In the genomic region with DNA sequence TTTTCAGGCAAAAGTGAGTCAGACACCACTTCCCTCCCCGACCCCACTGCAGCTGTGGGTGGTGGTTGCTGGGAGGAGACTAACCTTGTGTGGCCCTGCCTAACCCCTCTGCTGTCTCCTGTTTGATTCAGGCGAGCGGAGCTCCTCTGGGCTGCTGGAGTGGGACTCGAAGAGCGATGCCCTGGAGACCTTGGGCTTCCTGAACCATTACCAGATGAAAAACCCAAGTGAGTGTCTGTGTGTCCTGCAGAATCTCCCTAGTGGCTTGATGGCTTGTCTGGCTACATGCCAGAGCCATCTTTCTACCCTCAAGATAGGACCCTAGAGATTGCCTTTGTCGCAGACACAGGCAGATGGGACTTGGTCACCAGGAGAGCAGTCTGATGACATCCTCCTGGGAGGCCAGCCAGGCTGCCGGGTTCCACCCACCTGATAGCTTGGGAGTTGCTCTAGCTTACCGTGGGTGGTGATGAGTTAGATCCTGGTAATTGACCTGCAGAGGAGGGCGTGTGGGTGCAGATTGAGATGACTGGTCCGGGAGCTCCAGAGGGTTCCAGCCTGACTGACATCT, we compare ENCODE assay signal across 8 mouse cellular contexts. TPM values are rescaled to one million over a fixed set of nuclear protein-coding genes. Genes with fewer than 3 reads are reported as not detected.
DNase-seq lines count a peak whose midpoint lies in the region; ATAC-seq and TF ChIP-seq lines count a peak whose summit lies in the region.

No protein-coding gene starts in this region.

- H3K9ac ChIP-seq in kidney, embryonic 15.5 days = no peak overlapping the region
- no peak overlapping the region for H3K9ac ChIP-seq in MEL (ENCODE audit: control insufficient read depth, low read depth, low read length, poor library complexity, severe bottlenecking)

- TF ChIP-seq EP300 in MEL (IDR thresholded peaks at IDR 0.05; ENCODE audit: low read depth in 1 of 2, low read length in 2 of 2) = peak in 1 of 2 experiments; percentile 24; a peak in 1 of 4 replicates

- no peaks in the 10 kb centered on the region for H3K9me3 ChIP-seq in kidney, embryonic 15.5 days (replicated peaks)
- H3K9me3 ChIP-seq in MEL (replicated peaks; ENCODE audit: insufficient read depth, low read length) = no peaks in the 10 kb centered on the region

- no peak overlapping the region for H3K4me3 ChIP-seq in kidney, embryonic 15.5 days (replicated peaks)
- H3K4me3 ChIP-seq in MEL (ENCODE audit: control insufficient read depth in 1 of 2, insufficient read depth in 1 of 2, low read depth in 2 of 2, low read length in 2 of 2) = no peak overlapping the region
- H3K4me3 ChIP-seq in left cerebral cortex, adult 2 months = no peak overlapping the region

- TF ChIP-seq CTCF in MEL (IDR thresholded peaks at IDR 0.05 in 2 of 3, conservative IDR thresholded peaks at IDR 0.05 in 1 of 3; ENCODE audit: control insufficient read depth in 1 of 3, insufficient read depth in 1 of 3, low read depth in 2 of 3, low read length in 3 of 3, poor library complexity in 1 of 3, severe bottlenecking in 1 of 3) = no peak
- no peak for TF ChIP-seq CTCF in left cerebral cortex, adult 2 months (IDR thresholded peaks at IDR 0.05)

- peaks cover 70% of the 10 kb centered on the region for H3K36me3 ChIP-seq in kidney, embryonic 15.5 days
- peaks cover 34 to 87% of the 10 kb centered on the region in 2 experiments for H3K36me3 ChIP-seq in MEL (ENCODE audit: control insufficient read depth in 1 of 2, insufficient read depth in 2 of 2, low read length in 2 of 2)

- intact Hi-C loops in heart, postnatal 10 days (cut with DNase I) = no loop called here
- intact Hi-C loops in left cerebral cortex, adult 2 months (cut with DNase I) = loop anchor here (1.0 kb wide), 1 partner anchor 8 kb away; no protein-coding TSS in a partner anchor

- TF ChIP-seq RAD21 in MEL (IDR thresholded peaks at IDR 0.05; ENCODE audit: low read depth, low read length) = no peak

- peaks cover 11% of the 10 kb centered on the region for H3K79me2 ChIP-seq in MEL (ENCODE audit: control insufficient read depth, insufficient read depth, low read length, poor library complexity)

- H3K27me3 ChIP-seq in kidney, embryonic 15.5 days = no peaks in the 10 kb centered on the region
- H3K27me3 ChIP-seq in MEL (ENCODE audit: control insufficient read depth in 1 of 2, insufficient read depth in 2 of 2, low read length in 2 of 2) = no peaks in the 10 kb centered on the region

- peaks cover 69% of the 10 kb centered on the region for H3K4me1 ChIP-seq in kidney, embryonic 15.5 days
- peaks cover 18 to 73% of the 10 kb centered on the region in 2 experiments for H3K4me1 ChIP-seq in MEL (ENCODE audit: control insufficient read depth in 1 of 2, insufficient read depth in 2 of 2, low read length in 2 of 2)

- WGBS in kidney, embryonic 15.5 days = 63% methylated on average over 10 of the region's 10 CpGs

- ATAC-seq in kidney, embryonic 15.5 days (replicated peaks; ENCODE audit: low FRiP score) = no peak

- peak in 1 of 2 experiments; percentile 10; a peak in 1 of 4 replicates for TF ChIP-seq POLR2A in MEL (IDR thresholded peaks at IDR 0.05; ENCODE audit: control insufficient read depth in 1 of 2, insufficient read depth in 1 of 2, low read depth in 1 of 2, low read length in 2 of 2, poor library complexity in 1 of 2)

- DNase-seq in kidney, adult 11 months = no peak
- DNase-seq in MEL (ENCODE audit: low read depth, low spot score) = peak; percentile 81
- peak; percentile 80 for DNase-seq in cerebellum, adult 9-11 months
- peak; percentile 79 to 85 for DNase-seq in heart, postnatal 10 days
- peak; percentile 46 to 63 for DNase-seq in left cerebral cortex, adult 2 months (ENCODE audit: extremely low spot score in 1 of 2, low spot score in 2 of 2)
- no peak for DNase-seq in ovary, postnatal 14 days (ENCODE audit: low spot score)
- DNase-seq in spleen, postnatal 14 days (ENCODE audit: low spot score in 2 of 2) = no peak

- no peak overlapping the region for H3K4me2 ChIP-seq in kidney, embryonic 15.5 days

- H3K27ac ChIP-seq in kidney, embryonic 15.5 days = peak overlapping the region; percentile 63
- H3K27ac ChIP-seq in MEL (ENCODE audit: control insufficient read depth, low read depth, low read length) = peak overlapping the region; percentile 72
- peak overlapping the region; percentile 69 for H3K27ac ChIP-seq in left cerebral cortex, adult 2 months

TF ChIP-seq in MEL, 35 proteins besides CTCF, POLR2A, EP300 and RAD21:
- no peak for TF ChIP-seq JUND (IDR thresholded peaks at IDR 0.05; ENCODE audit: low read depth, low read length)
- TF ChIP-seq SIN3A (IDR thresholded peaks at IDR 0.05; ENCODE audit: low read length) = peak; percentile 42; the same call in 1 of the 2 replicates
- 0 out of 2 replicates have a peak, but pooled peaks have one; percentile 24 for TF ChIP-seq GATA1 (IDR thresholded peaks at IDR 0.05; ENCODE audit: low read depth, low read length)
- peak; percentile 53 for TF ChIP-seq POLR2AphosphoS2 (IDR thresholded peaks at IDR 0.05; ENCODE audit: low read length)

RNA-seq across cellular contexts. Expression of gene Ech1, which starts 3.7 kb away (rescaled TPM):
- polyA plus RNA-seq in kidney, embryonic 15.5 days (2015; fragmentation: Nextera tagmentation; extraction: Ambion mirVana) = 154 and 164 TPM in 2 replicates
- total RNA-seq in MEL (2012; rRNA removed) = 82.8 and 99.5 TPM in 2 replicates
- polyA plus RNA-seq in MEL (2012; ENCODE audit: insufficient read depth in 1 of 2, insufficient read length in 2 of 2, low read depth in 1 of 2, low replicate concordance in 2 of 2, missing spikeins in 1 of 2) = 10 to 100 TPM in 1 of 2 experiments, not detected in 1; 74.7 TPM
- 1,000 to 10,000 TPM; 1,137 to 1,217 TPM for total RNA-seq in heart, postnatal 10 days (2021)
- 10 to 100 TPM; 46.3 to 49.8 TPM for total RNA-seq in left cerebral cortex, adult 2 months (2021)

RNA-seq across cellular contexts. Expression of gene Lgals4, which starts 12.3 kb away (rescaled TPM):
- polyA plus RNA-seq in kidney, embryonic 15.5 days (2015; fragmentation: Nextera tagmentation; extraction: Ambion mirVana) = 12.0 and 32.1 TPM in 2 replicates
- 1.5 and 2.1 TPM in 2 replicates for total RNA-seq in MEL (2012; rRNA removed)
- polyA plus RNA-seq in MEL (2012; ENCODE audit: insufficient read depth in 1 of 2, insufficient read length in 2 of 2, low read depth in 1 of 2, low replicate concordance in 2 of 2, missing spikeins in 1 of 2) = 1 to 10 TPM in 1 of 2 experiments, not detected in 1; 5.1 TPM
- 10 to 100 TPM; 35.0 to 35.8 TPM for total RNA-seq in heart, postnatal 10 days (2021)
- total RNA-seq in left cerebral cortex, adult 2 months (2021) = 1 to 10 TPM; 2.6 to 2.9 TPM

RNA-seq across cellular contexts. Expression of gene Hnrnpl, which starts 13.0 kb away (rescaled TPM):
- 264 and 265 TPM in 2 replicates for polyA plus RNA-seq in kidney, embryonic 15.5 days (2015; fragmentation: Nextera tagmentation; extraction: Ambion mirVana)
- 246 and 303 TPM in 2 replicates for total RNA-seq in MEL (2012; rRNA removed)
- 1,000 to 10,000 TPM in 1 of 2 experiments, 100 to 1,000 TPM in 1; 684 to 1,095 TPM for polyA plus RNA-seq in MEL (2012; ENCODE audit: insufficient read depth in 1 of 2, insufficient read length in 2 of 2, low read depth in 1 of 2, low replicate concordance in 2 of 2, missing spikeins in 1 of 2)
- 100 to 1,000 TPM; 423 to 428 TPM for total RNA-seq in heart, postnatal 10 days (2021)
- total RNA-seq in left cerebral cortex, adult 2 months (2021) = 100 to 1,000 TPM; 434 to 438 TPM

RNA-seq across cellular contexts. Expression of gene Rinl, which starts 32.6 kb away (rescaled TPM):
- 6.2 and 7.4 TPM in 2 replicates for polyA plus RNA-seq in kidney, embryonic 15.5 days (2015; fragmentation: Nextera tagmentation; extraction: Ambion mirVana)
- 32.9 and 39.9 TPM in 2 replicates for total RNA-seq in MEL (2012; rRNA removed)
- polyA plus RNA-seq in MEL (2012; ENCODE audit: insufficient read depth in 1 of 2, insufficient read length in 2 of 2, low read depth in 1 of 2, low replicate concordance in 2 of 2, missing spikeins in 1 of 2) = 10 to 100 TPM in 1 of 2 experiments, not detected in 1; 63.9 TPM
- total RNA-seq in heart, postnatal 10 days (2021) = 1 to 10 TPM; 2.1 to 2.2 TPM
- total RNA-seq in left cerebral cortex, adult 2 months (2021) = 1 to 10 TPM; 2.7 to 3.1 TPM

RNA-seq across cellular contexts. Expression of gene Lgals7, which starts 42.3 kb away (rescaled TPM):
- polyA plus RNA-seq in kidney, embryonic 15.5 days (2015; fragmentation: Nextera tagmentation; extraction: Ambion mirVana) = 1.9 and 3.1 TPM in 2 replicates
- total RNA-seq in MEL (2012; rRNA removed) = 27.7 and 37.8 TPM in 2 replicates
- 100 to 1,000 TPM in 1 of 2 experiments, not detected in 1; 138 TPM for polyA plus RNA-seq in MEL (2012; ENCODE audit: insufficient read depth in 1 of 2, insufficient read length in 2 of 2, low read depth in 1 of 2, low replicate concordance in 2 of 2, missing spikeins in 1 of 2)
- 1 to 10 TPM; 2.2 to 2.8 TPM for total RNA-seq in heart, postnatal 10 days (2021)
- under 1 TPM in 1 of 2 experiments, not detected in 1; 0.49 TPM for total RNA-seq in left cerebral cortex, adult 2 months (2021)

Comparison
In these comparisons a context has a peak if more than half of its experiments do, and no peak if none do; other contexts are left out.
1. DNase-seq: peak in MEL (single experiment), cerebellum, adult 9-11 months (single experiment), heart, postnatal 10 days (2 of 2) and left cerebral cortex, adult 2 months (2 of 2); none in kidney, adult 11 months (single experiment), ovary, postnatal 14 days (single experiment) and spleen, postnatal 14 days (0 of 2).
2. RNA of gene Ech1, which starts 3.7 kb away (total RNA-seq): 1,137 to 1,217 TPM in heart, postnatal 10 days; 82.8 to 99.5 TPM in MEL and 46.3 to 49.8 TPM in left cerebral cortex, adult 2 months; every median in the first group is over 10 times any median in the second.
3. RNA of gene Lgals4, which starts 12.3 kb away (total RNA-seq): 35.0 to 35.8 TPM in heart, postnatal 10 days; 2.6 to 2.9 TPM in left cerebral cortex, adult 2 months and 1.5 to 2.1 TPM in MEL; every median in the first group is over 4 times any median in the second.
4. Peak in every context shown above with its lines, with median percentiles within 50 percentile points of each other: H3K27ac ChIP-seq.